Mouse (Mus musculus) right cerebral cortex, adult 18-20 months (tissue): ENCODE data around the gene Gm10721.
"Not testable (repeated sequence)": the region's sequence is repeated elsewhere in the genome, so short reads cannot be mapped to it uniquely, and the experiment has no call there.

Experiments used
- DNase-seq: peaks from one replicate; pipeline ENCODE4 v3.0.0; 2022; ENCODE audit warnings: mixed read lengths

Gm10721 gene

GRCm38 (mm10) chr9:3012733-3013279, at the start of gene Gm10721:
Gene Gm10721 (plus strand): TSS chr9:3013140.
- not testable (repeated sequence) for DNase-seq

- not testable (repeated sequence) for DNase-seq
Measured at GRCm38 (mm10) chr9:3000445-3000972, 12.4 kb upstream of the Gm10721 start, which contains the start of gene Gm10722. Gene Gm10722 (plus strand): TSS chr9:3000922.

- peak; percentile 5 for DNase-seq
Measured at GRCm38 (mm10) chr9:3001006-3001405, 11.9 kb upstream of the Gm10721 start.

DNA sequence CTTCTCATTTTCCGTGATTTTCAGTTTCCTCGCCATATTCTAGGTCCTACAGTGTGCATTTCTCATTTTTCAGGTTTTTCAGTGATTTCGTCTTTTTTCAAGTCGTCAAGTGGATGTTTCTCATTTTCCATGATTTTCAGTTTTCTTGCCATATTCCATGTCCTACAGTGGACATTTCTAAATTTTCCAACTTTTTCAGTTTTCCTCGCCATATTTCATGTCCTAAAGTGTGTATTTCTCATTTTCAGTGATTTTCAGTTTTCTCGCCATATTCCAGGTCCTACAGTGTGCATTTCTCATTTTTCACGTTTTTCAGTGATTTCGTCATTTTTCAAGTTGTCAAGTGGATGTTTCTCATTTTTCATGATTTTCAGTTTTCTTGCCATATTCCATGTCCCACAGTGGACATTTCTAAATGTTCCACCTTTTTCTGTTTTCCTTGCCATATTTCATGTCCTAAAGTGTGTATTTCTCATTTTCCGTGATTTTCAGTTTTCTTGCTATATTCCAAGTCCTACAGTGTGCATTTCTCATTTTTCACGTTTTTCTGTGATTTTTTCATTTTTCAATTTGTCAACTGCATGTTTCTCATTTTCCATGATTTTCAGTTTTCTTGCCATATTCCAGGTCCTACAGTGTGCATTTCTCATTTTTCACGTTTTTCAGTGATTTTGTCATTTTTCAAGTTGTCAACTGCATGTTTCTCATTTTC, 10.8 kb upstream of the Gm10721 start:
- peak; percentile 97 for DNase-seq

DNA sequence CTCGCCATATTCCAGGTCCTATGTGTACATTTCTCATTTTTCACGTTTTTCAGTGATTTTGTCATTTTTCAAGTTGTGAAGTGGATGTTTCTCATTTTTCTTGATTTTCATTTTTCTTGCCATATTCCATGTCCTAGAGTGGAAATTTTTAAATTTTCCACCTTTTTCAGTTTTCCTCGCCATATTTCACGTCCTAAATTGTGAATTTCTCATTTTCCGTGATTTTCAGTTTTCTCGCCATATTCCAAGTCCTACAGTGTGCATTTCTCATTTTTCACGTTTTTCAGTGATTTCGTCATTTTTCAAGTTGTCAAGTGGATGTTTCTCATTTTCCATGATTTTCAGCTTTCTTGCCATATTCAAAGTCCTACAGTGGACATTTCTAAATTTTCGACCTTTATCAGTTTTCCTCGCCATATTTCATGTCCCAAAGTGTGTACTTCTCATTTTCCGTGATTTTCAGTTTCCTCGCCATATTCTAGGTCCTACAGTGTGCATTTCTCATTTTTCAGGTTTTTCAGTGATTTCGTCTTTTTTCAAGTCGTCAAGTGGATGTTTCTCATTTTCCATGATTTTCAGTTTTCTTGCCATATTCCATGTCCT, 10.0 kb upstream of the Gm10721 start, which contains the start of gene Gm11168:
Gene Gm11168 (plus strand): TSS at position 553 of the 603 bp plus-strand sequence.
- DNase-seq, result not testable (repeated sequence)

GRCm38 (mm10) chr9:3006179-3006578, 6.8 kb upstream of the Gm10721 start:
- DNase-seq, result not testable (repeated sequence)

GRCm38 (mm10) chr9:3006636-3007035, 6.3 kb upstream of the Gm10721 start:
- DNase-seq, result peak; percentile 87

GRCm38 (mm10) chr9:3007272-3007671, 5.7 kb upstream of the Gm10721 start:
- not testable (repeated sequence) for DNase-seq

DNA sequence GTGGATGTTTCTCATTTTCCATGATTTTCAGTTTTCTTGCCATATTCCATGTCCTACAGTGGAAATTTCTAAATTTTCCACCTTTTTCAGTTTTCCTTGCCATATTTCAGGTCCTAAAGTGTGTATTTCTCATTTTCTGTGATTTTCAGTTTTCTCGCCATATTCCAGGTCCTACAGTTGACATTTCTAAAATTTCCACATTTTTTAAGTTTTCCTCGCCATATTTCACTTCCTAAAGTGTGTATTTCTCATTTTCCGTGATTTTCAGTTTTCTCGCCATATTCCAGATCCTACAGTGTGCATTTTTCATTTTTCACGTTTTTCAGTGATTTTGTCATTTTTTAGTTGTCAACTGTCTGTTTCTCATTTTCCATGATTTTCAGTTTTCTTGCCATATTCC, 3.6 kb upstream of the Gm10721 start:
- DNase-seq, result not testable (repeated sequence)

- DNase-seq, result not testable (repeated sequence)
Measured at GRCm38 (mm10) chr9:3012054-3012621, 802 bp upstream of the Gm10721 start.

DNA sequence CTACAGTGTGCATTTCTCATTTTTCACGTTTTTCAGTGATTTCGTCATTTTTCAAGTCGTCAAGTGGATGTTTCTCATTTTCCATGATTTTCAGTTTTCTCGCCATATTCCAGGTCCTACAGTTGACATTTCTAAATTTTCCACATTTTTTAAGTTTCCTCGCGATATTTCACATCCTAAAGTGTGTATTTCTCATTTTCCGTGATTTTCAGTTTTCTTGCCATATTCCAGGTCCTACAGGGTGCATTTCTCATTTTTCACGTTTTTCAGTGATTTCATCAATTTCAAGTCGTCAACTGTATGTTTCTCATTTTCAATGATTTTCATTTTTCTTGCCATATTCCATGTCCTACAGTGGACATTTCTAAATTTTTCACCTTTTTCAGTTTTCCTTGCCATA, 2.4 kb downstream of the Gm10721 start, which contains the start of gene Gm10720:
Gene Gm10720 (plus strand): TSS at position 301 of the 400 bp plus-strand sequence.
- not testable (repeated sequence) for DNase-seq

GRCm38 (mm10) chr9:3015896-3016295, 3.0 kb downstream of the Gm10721 start:
- DNase-seq, result not testable (repeated sequence)

- not testable (repeated sequence) for DNase-seq
Measured at GRCm38 (mm10) chr9:3017108-3017507, 4.2 kb downstream of the Gm10721 start, which contains the start of gene Gm10719. Gene Gm10719 (plus strand): TSS chr9:3017408.

GRCm38 (mm10) chr9:3018944-3019343, 6.0 kb downstream of the Gm10721 start:
- DNase-seq, result not testable (repeated sequence)

DNA sequence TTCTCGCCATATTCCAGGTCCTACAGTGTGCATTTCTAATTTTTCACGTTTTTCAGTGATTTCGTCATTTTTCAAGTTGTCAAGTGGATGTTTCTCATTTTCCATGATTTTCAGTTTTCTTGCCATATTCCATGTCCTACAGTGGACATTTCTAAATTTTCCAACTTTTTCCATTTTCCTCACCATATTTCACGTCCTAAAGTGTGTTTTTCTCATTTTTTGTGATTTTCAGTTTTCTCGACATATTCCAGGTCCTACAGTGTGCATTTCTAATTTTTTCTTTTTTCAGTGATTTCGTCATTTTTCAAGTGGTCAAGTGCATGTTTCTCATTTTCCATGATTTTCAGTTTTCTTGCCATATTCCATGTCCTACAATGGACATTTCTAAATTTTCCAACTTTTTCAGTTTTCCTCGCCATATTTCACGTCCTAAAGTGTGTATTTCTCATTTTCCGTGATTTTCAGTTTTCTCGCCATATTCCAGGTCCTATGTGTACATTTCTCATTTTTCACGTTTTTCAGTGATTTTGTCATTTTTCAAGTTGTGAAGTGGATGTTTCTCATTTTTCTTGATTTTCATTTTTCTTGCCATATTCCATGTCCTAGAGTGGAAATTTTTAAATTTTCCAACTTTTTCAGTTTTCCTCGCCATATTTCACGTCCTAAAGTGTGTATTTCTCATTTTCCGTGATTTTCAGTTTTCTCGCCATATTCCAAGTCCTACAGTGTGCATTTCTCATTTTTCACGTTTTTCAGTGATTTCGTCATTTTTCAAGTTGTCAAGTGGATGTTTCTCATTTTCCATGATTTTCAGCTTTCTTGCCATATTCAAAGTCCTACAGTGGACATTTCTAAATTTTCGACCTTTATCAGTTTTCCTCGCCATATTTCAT, 7.1 kb downstream of the Gm10721 start:
- peak; percentile 33 for DNase-seq

DNA sequence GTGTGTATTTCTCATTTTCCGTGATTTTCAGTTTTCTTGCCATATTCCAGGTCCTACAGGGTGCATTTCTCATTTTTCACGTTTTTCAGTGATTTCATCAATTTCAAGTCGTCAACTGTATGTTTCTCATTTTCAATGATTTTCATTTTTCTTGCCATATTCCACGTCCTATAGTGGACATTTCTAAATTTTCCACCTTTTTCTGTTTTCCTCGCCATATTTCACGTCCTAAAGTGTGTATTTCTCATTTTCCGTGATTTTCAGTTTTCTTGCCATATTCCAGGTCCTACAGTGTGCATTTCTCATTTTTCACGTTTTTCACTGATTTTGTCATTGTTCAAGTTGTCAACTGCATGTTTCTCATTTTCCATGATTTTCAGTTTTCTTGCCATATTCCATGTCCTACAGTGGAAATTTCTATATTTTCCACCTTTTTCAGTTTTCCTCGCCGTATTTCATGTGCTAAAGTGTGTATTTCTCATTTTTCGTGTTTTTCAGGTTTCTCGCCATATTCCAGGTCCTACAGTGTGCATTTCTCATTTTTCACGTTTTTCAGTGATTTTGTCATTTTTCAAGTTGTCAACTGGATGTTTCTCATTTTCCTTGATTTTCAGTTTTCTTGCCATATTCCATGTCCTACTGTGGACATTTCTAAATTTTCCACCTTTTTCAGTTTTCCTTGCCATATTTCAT, 9.5 kb downstream of the Gm10721 start:
- peak; percentile 60 for DNase-seq

DNA sequence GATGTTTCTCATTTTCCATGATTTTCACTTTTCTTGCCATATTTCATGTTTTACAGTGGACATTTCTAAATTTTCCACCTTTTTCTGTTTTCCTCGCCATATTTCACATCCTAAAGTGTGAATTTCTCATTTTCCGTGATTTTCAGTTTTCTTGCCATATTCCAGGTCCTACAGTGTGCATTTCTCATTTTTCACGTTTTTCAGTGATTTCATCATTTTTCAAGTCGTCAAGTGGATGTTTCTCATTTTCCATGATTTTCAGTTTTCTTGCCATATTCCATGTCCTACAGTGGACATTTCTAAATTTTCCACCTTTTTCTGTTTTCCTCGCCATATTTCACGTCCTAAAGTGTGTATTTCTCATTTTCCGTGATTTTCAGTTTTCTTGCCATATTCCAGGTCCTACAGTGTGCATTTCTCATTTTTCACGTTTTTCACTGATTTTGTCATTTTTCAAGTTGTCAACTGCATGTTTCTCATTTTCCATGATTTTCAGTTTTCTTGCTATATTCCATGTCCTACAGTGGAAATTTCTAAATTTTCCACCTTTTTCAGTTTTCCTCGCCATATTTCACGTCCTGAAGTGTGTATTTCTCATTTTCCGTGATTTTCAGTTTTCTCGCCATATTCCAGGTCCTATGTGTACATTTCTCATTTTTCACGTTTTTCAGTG, 10.5 kb downstream of the Gm10721 start, which contains the start of gene Gm10718:
Gene Gm10718 (plus strand): TSS at position 236 of the 673 bp plus-strand sequence.
- DNase-seq, result not testable (repeated sequence)

GRCm38 (mm10) chr9:3023985-3024648, 11.2 kb downstream of the Gm10721 start:
- DNase-seq, result peak; percentile 37

DNA sequence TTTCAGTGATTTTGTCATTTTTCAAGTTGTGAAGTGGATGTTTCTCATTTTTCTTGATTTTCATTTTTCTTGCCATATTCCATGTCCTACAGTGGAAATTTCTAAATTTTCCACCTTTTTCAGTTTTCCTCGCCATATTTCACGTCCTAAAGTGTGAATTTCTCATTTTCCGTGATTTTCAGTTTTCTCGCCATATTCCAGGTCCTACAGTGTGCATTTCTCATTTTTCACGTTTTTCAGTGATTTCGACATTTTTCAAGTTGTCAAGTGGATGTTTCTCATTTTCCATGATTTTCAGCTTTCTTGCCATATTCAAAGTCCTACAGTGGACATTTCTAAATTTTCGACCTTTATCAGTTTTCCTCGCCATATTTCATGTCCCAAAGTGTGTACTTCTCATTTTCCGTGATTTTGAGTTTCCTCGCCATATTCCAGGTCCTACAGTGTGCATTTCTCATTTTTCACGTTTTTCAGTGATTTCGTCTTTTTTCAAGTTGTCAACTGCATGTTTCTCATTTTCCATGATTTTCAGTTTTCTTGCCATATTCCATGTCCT, 12.1 kb downstream of the Gm10721 start, which contains the start of gene Gm10717:
Gene Gm10717 (plus strand): TSS at position 506 of the 556 bp plus-strand sequence.
- peak; percentile 8 for DNase-seq
